Mouse (Mus musculus) bone marrow, adult 2 months (tissue): ENCODE measurements around the gene Apol7a.

Experiments used
- CTCF ChIP-seq: fragments of 200-500 bp; IDR thresholded peaks from 2 replicates; pipeline ENCODE4 v1.5.1; 2011; ENCODE audit warnings: low read length, control low read depth; ENCODE audit not compliant: control insufficient read depth, insufficient read depth
- POLR2A ChIP-seq: fragments of 200-500 bp; IDR thresholded peaks from 2 replicates; pipeline ENCODE4 v1.6.1; 2011; ENCODE audit warnings: low read depth, mild to moderate bottlenecking, control low read depth, low read length, borderline replicate concordance; ENCODE audit not compliant: control insufficient read depth

DNA sequence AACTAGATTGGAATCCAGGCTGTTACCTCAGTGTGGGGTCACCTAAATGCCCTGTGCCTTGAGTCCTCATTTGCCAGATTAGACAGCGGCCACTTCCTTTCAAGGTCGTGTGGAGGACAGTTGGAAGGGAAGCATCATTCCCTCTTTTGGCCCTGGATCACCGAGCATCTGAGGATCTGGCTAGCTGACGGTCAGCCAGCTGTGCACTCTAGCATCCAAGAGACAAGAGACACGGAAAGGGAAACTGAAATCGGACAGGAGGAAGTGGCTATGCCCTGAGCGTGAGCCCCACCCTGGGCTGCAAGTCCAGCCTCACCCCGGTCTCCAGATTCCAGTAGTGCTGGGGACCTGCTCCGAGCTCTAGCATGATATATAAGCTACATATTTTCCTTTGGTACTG is 39.4 kb downstream of the Apol7a start:
- TF ChIP-seq CTCF (no peak), POLR2A (no peak)
